Mouse (Mus musculus) hindbrain, embryonic 13.5 days (tissue): ENCODE measurements at regions not wholly inside any gene's neighbourhood (a gene's known extent, or its start where the extent isn't known, plus 50 kb on each side); places are given as distances from the start of the nearest gene placed in this dataset.

ENCODE experiments used
- ATAC-seq: fragments of 200-750 bp; cut with Nextera tagmentation; 2 replicates; pipeline ENCODE4 v1.8.0; 2017; ENCODE audit warnings: moderate TSS enrichment; ENCODE audit not compliant: low FRiP score
- H3K27ac ChIP-seq: fragments of 300-500 bp; sonication (generic); 2 replicates; pipeline ENCODE4 v1.5.1; 2015; ENCODE audit warnings: inconsistent platforms, mild to moderate bottlenecking, moderate library complexity
- H3K27me3 ChIP-seq: fragments of 300-500 bp; sonication (generic); 2 replicates; pipeline ENCODE4 v1.6.1; 2015; ENCODE audit warnings: mild to moderate bottlenecking, inconsistent platforms
- H3K36me3 ChIP-seq: fragments of 300-500 bp; sonication (generic); 2 replicates; pipeline ENCODE4 v1.6.1; 2015; ENCODE audit warnings: mild to moderate bottlenecking, inconsistent platforms
- H3K4me1 ChIP-seq: fragments of 300-500 bp; sonication (generic); replicated peaks from 2 replicates; pipeline ENCODE4 v1.6.1; 2015; ENCODE audit warnings: inconsistent platforms
- H3K4me2 ChIP-seq: fragments of 300-500 bp; sonication (generic); 2 replicates; pipeline ENCODE4 v1.6.1; 2015; ENCODE audit warnings: inconsistent platforms, mild to moderate bottlenecking, moderate library complexity
- H3K4me3 ChIP-seq: fragments of 300-500 bp; sonication (generic); 2 replicates; pipeline ENCODE4 v1.5.1; 2015; ENCODE audit warnings: mild to moderate bottlenecking, inconsistent platforms
- H3K9ac ChIP-seq: fragments of 300-500 bp; sonication (generic); 2 replicates; pipeline ENCODE4 v1.6.1; 2015; ENCODE audit warnings: mild to moderate bottlenecking, inconsistent platforms
- H3K9me3 ChIP-seq: fragments of 300-500 bp; sonication (generic); 2 replicates; pipeline ENCODE4 v1.6.1; 2016; ENCODE audit warnings: inconsistent platforms
- WGBS: fragments of 180-500 bp; shearing (Covaris S2); methylation state at CpG from one replicate; pipeline ENCODE4 v1.1.7; 2015; 5-methylcytosine and 5-hydroxymethylcytosine counted together

DNA sequence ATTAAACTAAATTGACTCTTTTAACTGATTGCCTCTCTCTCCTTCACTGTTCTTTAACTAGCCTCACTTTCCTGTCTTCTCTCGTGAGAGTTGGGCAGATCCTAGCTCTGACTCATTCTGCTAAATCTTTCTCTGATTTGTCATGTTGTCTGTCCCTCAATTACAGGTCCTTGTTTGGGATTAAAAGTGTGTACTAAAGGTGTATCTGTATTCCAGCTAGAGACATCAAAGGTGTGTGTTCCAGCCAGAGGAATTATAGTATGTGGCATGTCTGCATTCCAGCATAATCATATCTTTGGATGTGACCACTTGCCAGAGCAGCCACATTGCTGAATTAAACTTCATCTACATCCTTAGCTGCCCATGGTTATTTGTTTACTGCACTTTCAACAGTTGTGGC is 167.5 kb upstream of the Fam83b start:
- H3K36me3 ChIP-seq: no peaks in the 10 kb centered on the region
- no peak overlapping the region for H3K4me3 ChIP-seq
- no peak for ATAC-seq
- H3K27ac ChIP-seq: no peak overlapping the region
- H3K9me3 ChIP-seq: no peaks in the 10 kb centered on the region
- WGBS: 72% methylated on average over 1 of the region's 1 CpGs
- no peaks in the 10 kb centered on the region for H3K4me1 ChIP-seq
- no peak overlapping the region for H3K9ac ChIP-seq
- no peak overlapping the region for H3K4me2 ChIP-seq
- no peaks in the 10 kb centered on the region for H3K27me3 ChIP-seq

GRCm38 (mm10) chr9:76733812-76734211 is 166.9 kb upstream of the Fam83b start:
- H3K4me2 ChIP-seq: no peak overlapping the region
- H3K36me3 ChIP-seq: no peaks in the 10 kb centered on the region
- no peaks in the 10 kb centered on the region for H3K4me1 ChIP-seq
- no peak overlapping the region for H3K4me3 ChIP-seq
- no peaks in the 10 kb centered on the region for H3K9me3 ChIP-seq
- H3K9ac ChIP-seq: no peak overlapping the region
- no peaks in the 10 kb centered on the region for H3K27me3 ChIP-seq
- no peak overlapping the region for H3K27ac ChIP-seq
- no peak for ATAC-seq

GRCm38 (mm10) chr9:76722881-76723280 is 156.0 kb upstream of the Fam83b start:
- no peak overlapping the region for H3K9ac ChIP-seq
- no peak overlapping the region for H3K4me3 ChIP-seq
- no peaks in the 10 kb centered on the region for H3K9me3 ChIP-seq
- no peak overlapping the region for H3K4me2 ChIP-seq
- H3K27me3 ChIP-seq: no peaks in the 10 kb centered on the region
- no peak overlapping the region for H3K27ac ChIP-seq
- 93% methylated on average over 3 of the region's 3 CpGs for WGBS
- no peaks in the 10 kb centered on the region for H3K36me3 ChIP-seq
- no peak for ATAC-seq
- no peaks in the 10 kb centered on the region for H3K4me1 ChIP-seq

GRCm38 (mm10) chr9:76715852-76716251 is 148.9 kb upstream of the Fam83b start:
- Histone ChIP-seq H3K4me3 (no peak overlapping the region), H3K9me3 (no peaks in the 10 kb centered on the region), H3K4me2 (no peak overlapping the region), H3K27me3 (no peaks in the 10 kb centered on the region), H3K9ac (no peak overlapping the region), H3K36me3 (no peaks in the 10 kb centered on the region), H3K4me1 (no peaks in the 10 kb centered on the region), H3K27ac (no peak overlapping the region)
- ATAC-seq: no peak
- WGBS: 74% methylated on average over 1 of the region's 1 CpGs

DNA sequence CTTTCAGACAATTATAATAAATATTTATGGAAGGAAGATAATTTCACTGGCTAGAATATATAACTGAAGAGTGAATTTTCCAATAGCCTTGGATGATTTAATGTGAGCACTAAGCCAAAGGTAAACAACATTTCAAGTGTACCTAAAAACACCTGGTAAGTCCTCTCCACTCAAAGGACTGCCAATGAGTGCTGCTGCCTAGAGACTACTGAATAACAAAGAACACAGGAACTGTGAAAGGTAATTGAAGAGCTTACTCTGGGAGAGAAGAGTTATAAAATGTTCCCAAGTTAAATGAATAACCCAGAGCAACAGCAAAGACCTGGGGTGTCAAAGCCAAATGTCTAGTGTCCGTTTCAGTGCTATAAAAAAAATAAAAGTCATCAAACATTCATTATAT is 139.5 kb upstream of the Fam83b start:
- H3K4me2 ChIP-seq: no peak overlapping the region
- H3K36me3 ChIP-seq: no peaks in the 10 kb centered on the region
- H3K27me3 ChIP-seq: no peaks in the 10 kb centered on the region
- ATAC-seq: no peak
- no peak overlapping the region for H3K9ac ChIP-seq
- no peak overlapping the region for H3K4me3 ChIP-seq
- no peak overlapping the region for H3K27ac ChIP-seq
- no peaks in the 10 kb centered on the region for H3K9me3 ChIP-seq
- WGBS: 57% methylated on average over 1 of the region's 1 CpGs
- H3K4me1 ChIP-seq: no peaks in the 10 kb centered on the region

DNA sequence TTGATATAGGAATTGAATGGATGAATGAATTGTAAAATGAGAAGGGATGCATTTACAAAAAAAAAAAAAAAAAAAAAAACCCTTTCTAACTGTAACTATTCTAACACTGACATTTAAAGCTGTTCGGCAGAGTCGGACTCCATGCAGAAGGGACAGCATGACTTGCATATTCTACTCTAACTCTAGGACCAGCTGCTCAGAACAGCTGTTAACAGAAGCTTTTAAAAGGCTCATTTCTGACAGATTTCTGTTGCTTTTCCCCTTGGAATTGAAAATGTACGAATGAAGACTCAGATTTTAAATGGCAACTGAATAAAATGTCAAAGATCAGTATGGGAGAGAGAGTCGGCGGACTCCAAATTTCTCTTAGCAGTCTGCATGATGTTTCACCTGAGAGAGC is 138.9 kb upstream of the Fam83b start:
- WGBS: 85% methylated on average over 5 of the region's 5 CpGs
- Histone ChIP-seq H3K4me2 (no peak overlapping the region), H3K27me3 (no peaks in the 10 kb centered on the region), H3K36me3 (no peaks in the 10 kb centered on the region), H3K27ac (no peak overlapping the region), H3K4me3 (no peak overlapping the region), H3K9me3 (no peaks in the 10 kb centered on the region), H3K9ac (no peak overlapping the region), H3K4me1 (no peaks in the 10 kb centered on the region)
- ATAC-seq: no peak

DNA sequence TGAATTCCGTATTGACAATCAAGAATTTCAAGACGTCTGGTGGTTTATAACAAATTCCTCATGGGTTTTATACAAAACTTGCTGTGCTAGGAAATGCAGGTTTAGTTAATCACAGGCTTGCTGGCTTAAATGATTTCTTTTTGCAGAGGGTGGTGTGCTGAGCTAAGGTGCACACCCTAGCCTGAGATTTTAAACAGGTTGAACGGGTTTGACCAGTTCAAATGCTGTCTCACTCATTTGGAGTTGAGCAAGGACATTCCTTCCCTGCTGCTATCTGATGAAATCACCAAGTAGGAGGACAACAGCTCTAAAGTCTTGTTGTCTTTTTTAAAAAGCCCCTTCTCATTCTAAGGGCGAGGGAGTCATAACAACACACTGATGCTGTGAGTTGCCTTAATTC is 128.6 kb upstream of the Fam83b start:
- no peaks in the 10 kb centered on the region for H3K36me3 ChIP-seq
- no peak overlapping the region for H3K4me3 ChIP-seq
- H3K9ac ChIP-seq: no peak overlapping the region
- H3K4me1 ChIP-seq: no peaks in the 10 kb centered on the region
- H3K4me2 ChIP-seq: no peak overlapping the region
- no peaks in the 10 kb centered on the region for H3K27me3 ChIP-seq
- no peaks in the 10 kb centered on the region for H3K9me3 ChIP-seq
- 76% methylated on average over 4 of the region's 4 CpGs for WGBS
- no peak for ATAC-seq
- H3K27ac ChIP-seq: no peak overlapping the region

DNA sequence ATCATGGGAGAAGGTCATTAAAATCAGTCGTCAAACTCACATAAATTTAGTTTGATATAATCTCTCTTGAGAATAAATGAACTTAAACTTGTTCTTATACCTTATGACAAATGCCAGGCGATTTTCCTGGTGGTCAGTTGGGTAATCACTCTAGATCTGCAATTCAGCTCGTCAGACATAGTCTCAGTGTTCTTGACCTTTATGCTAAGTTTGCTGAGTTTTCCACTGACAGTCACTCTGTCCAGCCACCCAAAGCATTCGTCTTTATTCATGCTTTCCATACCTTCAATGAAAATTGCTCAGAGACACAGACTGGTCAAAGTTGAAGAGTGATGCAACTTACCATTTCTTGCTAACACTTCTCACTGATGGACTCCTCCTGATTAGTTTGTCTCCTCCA is 126.1 kb upstream of the Fam83b start:
- Histone ChIP-seq H3K4me1 (no peaks in the 10 kb centered on the region), H3K27ac (no peak overlapping the region), H3K9me3 (no peaks in the 10 kb centered on the region), H3K36me3 (no peaks in the 10 kb centered on the region), H3K27me3 (no peaks in the 10 kb centered on the region), H3K4me3 (no peak overlapping the region), H3K4me2 (no peak overlapping the region), H3K9ac (no peak overlapping the region)
- ATAC-seq: no peak
- WGBS: 82% methylated on average over 4 of the region's 4 CpGs

- Histone ChIP-seq H3K36me3 (no peaks in the 10 kb centered on the region), H3K27me3 (no peaks in the 10 kb centered on the region), H3K9ac (no peak overlapping the region), H3K27ac (no peak overlapping the region), H3K4me2 (no peak overlapping the region), H3K9me3 (no peaks in the 10 kb centered on the region), H3K4me1 (no peaks in the 10 kb centered on the region), H3K4me3 (no peak overlapping the region)
- ATAC-seq: peak; percentile 77; the same call in 1 of the 2 replicates
- 22% methylated on average over 3 of the region's 3 CpGs for WGBS
These were observed 93.9 kb upstream of the Fam83b start for GRCm38 (mm10) chr9:76660848-76661247.

DNA sequence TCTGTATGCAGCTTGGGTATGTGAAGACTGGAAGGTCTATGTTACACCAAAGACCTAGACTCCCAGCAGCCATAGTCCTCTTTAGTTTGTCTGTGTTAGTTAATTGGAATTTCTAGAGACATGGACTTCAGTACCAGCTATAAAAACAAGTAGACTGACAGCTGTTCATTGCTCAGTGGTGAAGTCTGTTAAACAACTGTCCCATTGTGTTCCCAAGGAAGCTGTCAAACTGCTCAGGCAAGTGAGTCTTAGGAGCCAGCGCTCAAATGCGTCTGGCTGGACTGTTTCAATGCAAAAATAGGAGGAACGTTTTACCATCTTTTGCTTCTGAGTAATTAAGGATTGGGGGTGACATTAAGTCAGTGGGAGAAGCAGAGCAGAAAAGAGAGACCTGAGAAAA is 92.9 kb upstream of the Fam83b start:
- WGBS: 47% methylated on average over 3 of the region's 3 CpGs
- no peak overlapping the region for H3K9ac ChIP-seq
- no peak overlapping the region for H3K4me3 ChIP-seq
- no peak overlapping the region for H3K4me2 ChIP-seq
- ATAC-seq: no peak
- H3K27me3 ChIP-seq: no peaks in the 10 kb centered on the region
- H3K27ac ChIP-seq: no peak overlapping the region
- H3K9me3 ChIP-seq: no peaks in the 10 kb centered on the region
- H3K36me3 ChIP-seq: no peaks in the 10 kb centered on the region
- no peaks in the 10 kb centered on the region for H3K4me1 ChIP-seq

DNA sequence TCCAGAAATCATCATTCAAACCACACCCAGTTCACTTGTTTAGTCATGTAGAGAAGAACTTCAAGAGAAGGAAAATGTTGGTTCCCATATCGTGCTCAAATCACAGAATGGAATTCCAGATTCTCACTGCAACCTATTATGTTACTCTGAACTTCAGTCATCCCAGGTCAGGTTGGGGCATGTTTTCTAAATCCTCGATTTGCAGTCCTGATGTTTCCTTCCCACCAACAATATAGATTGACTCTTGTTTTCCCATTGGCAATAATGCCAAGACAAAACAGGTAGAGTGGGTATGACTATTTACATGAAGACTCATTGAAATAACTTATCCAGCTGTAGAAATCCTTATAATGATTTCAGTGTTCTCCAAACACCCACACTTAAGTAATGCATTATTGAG is 86.4 kb upstream of the Fam83b start:
- Histone ChIP-seq H3K36me3 (no peaks in the 10 kb centered on the region), H3K4me2 (no peak overlapping the region), H3K9me3 (no peaks in the 10 kb centered on the region), H3K27ac (no peak overlapping the region), H3K9ac (no peak overlapping the region), H3K27me3 (no peaks in the 10 kb centered on the region), H3K4me3 (no peak overlapping the region), H3K4me1 (no peaks in the 10 kb centered on the region)
- WGBS: 87% methylated on average over 2 of the region's 2 CpGs
- no peak for ATAC-seq

- no peaks in the 10 kb centered on the region for H3K9me3 ChIP-seq
- no peaks in the 10 kb centered on the region for H3K4me1 ChIP-seq
- 84% methylated on average over 1 of the region's 1 CpGs for WGBS
- ATAC-seq: no peak
- no peak overlapping the region for H3K27ac ChIP-seq
- H3K4me3 ChIP-seq: no peak overlapping the region
- H3K36me3 ChIP-seq: no peaks in the 10 kb centered on the region
- no peaks in the 10 kb centered on the region for H3K27me3 ChIP-seq
- no peak overlapping the region for H3K4me2 ChIP-seq
- no peak overlapping the region for H3K9ac ChIP-seq
These were observed 82.6 kb upstream of the Fam83b start for GRCm38 (mm10) chr9:76649484-76649883.

DNA sequence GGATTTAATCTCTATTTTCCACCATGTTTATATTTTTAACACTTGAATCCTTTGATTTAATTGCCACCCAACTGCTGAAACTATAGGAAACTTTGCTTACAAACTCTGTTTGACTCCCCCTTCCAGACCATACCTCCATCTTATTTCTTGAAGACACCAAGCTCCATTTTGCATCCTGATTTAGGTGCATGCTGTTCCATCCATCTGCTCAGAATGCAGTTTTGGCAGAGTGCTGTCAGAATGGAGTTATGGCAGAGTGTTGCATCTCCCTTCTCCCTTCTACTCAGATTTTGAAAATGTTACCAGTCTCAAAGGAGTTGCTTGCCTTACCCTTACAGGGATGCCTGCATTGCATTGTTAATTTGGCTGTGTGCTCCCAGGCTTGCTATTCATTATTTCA is 79.5 kb upstream of the Fam83b start:
- H3K9me3 ChIP-seq: no peaks in the 10 kb centered on the region
- H3K4me1 ChIP-seq: no peaks in the 10 kb centered on the region
- no peak overlapping the region for H3K27ac ChIP-seq
- H3K4me3 ChIP-seq: no peak overlapping the region
- H3K27me3 ChIP-seq: no peaks in the 10 kb centered on the region
- H3K36me3 ChIP-seq: no peaks in the 10 kb centered on the region
- H3K4me2 ChIP-seq: no peak overlapping the region
- ATAC-seq: no peak
- H3K9ac ChIP-seq: no peak overlapping the region
